14 mouse cellular contexts compared by ENCODE assay signal in genomic region chr13:29623636-29624239, GRCm38 (mm10).
"Had no signal": no experiment of that assay in that cellular context is flagged by ENCODE, and none has a peak within 500 bp of the region (broad histone marks: within the 10 kb centered on the region; RNA-seq: fewer than 3 reads in every experiment).

No protein-coding gene starts in this region.

- H3K27me3 ChIP-seq: limb, embryonic 15.5 days; midbrain, embryonic 12.5 days had no signal

- H3K4me3 ChIP-seq: limb, embryonic 15.5 days; midbrain, embryonic 12.5 days had no signal

- H3K9me3 ChIP-seq: limb, embryonic 15.5 days; midbrain, embryonic 12.5 days had no signal

- H3K36me3 ChIP-seq: limb, embryonic 15.5 days; midbrain, embryonic 12.5 days had no signal

- H3K9ac ChIP-seq: limb, embryonic 15.5 days; midbrain, embryonic 12.5 days had no signal

- H3K4me2 ChIP-seq: limb, embryonic 15.5 days; midbrain, embryonic 12.5 days had no signal

- H3K27ac ChIP-seq: kidney, postnatal 0 days; limb, embryonic 15.5 days; midbrain, embryonic 12.5 days; stomach, postnatal 0 days had no signal

- DNase-seq: kidney, adult 11 months; kidney, adult 9 months; kidney, postnatal 36 days; layer of hippocampus, adult 9-11 months; layer of hippocampus, postnatal 36 days; lung, adult 18-20 months; right cerebral cortex, adult 18-20 months; right cerebral cortex, postnatal 25 days; thymus, postnatal 4 days had no signal

- ATAC-seq: midbrain, embryonic 16.5 days had no signal
